Mouse (Mus musculus) embryonic facial prominence, embryonic 13.5 days (tissue): ENCODE measurements around the gene Eea1. TPM values are rescaled to one million over a fixed set of nuclear protein-coding genes. Genes with fewer than 3 reads are reported as not detected.

Source experiments
- ATAC-seq: fragments of 200-750 bp; cut with Nextera tagmentation; 2 replicates; pipeline ENCODE4 v1.8.0; 2017; ENCODE audit warnings: low read depth; ENCODE audit not compliant: insufficient number of reproducible peaks, insufficient read depth, low FRiP score, low TSS enrichment
- H3K27ac ChIP-seq: fragments of 300-500 bp; sonication (generic); 2 replicates; pipeline ENCODE4 v1.5.1; 2015; ENCODE audit warnings: moderate library complexity, mild to moderate bottlenecking, inconsistent platforms
- H3K27me3 ChIP-seq: fragments of 300-500 bp; sonication (generic); 2 replicates; pipeline ENCODE4 v1.6.1; 2015; ENCODE audit warnings: mild to moderate bottlenecking, inconsistent platforms
- H3K36me3 ChIP-seq: fragments of 300-500 bp; sonication (generic); 2 replicates; pipeline ENCODE4 v1.6.1; 2015; ENCODE audit warnings: mild to moderate bottlenecking, inconsistent platforms
- H3K4me1 ChIP-seq: fragments of 300-500 bp; sonication (generic); 2 replicates; pipeline ENCODE4 v1.6.1; 2015; ENCODE audit warnings: inconsistent platforms
- H3K4me2 ChIP-seq: fragments of 300-500 bp; sonication (generic); 2 replicates; pipeline ENCODE4 v1.6.1; 2015; ENCODE audit warnings: moderate library complexity, mild to moderate bottlenecking, inconsistent platforms
- H3K4me3 ChIP-seq: fragments of 300-500 bp; sonication (generic); 2 replicates; pipeline ENCODE4 v1.5.1; 2015; ENCODE audit warnings: mild to moderate bottlenecking, inconsistent platforms
- H3K9ac ChIP-seq: fragments of 300-500 bp; sonication (generic); 2 replicates; pipeline ENCODE4 v1.6.1; 2015; ENCODE audit warnings: mild to moderate bottlenecking, inconsistent platforms
- H3K9me3 ChIP-seq: fragments of 300-500 bp; sonication (generic); 2 replicates; pipeline ENCODE4 v1.6.1; 2016; ENCODE audit warnings: inconsistent platforms
- whole genome bisulfite sequencing: fragments of 180-500 bp; shearing (Covaris S2); methylation state at CpG from one replicate; pipeline ENCODE4 v1.1.7; 2015; ENCODE audit warnings: mixed read lengths; 5-methylcytosine and 5-hydroxymethylcytosine counted together
- polyA plus RNA-seq: library from polyadenylated mRNA; unstranded; fragments of >200 nt; fragmentation: Nextera tagmentation; extraction: Ambion mirVana; gene quantifications from 2 replicates; pipeline ENCODE4 v1.2.1, GENCODE M21; 2015

The Eea1 gene
- polyA plus RNA-seq, 1 experiment from 2014 or later, result 20.3 TPM

DNA sequence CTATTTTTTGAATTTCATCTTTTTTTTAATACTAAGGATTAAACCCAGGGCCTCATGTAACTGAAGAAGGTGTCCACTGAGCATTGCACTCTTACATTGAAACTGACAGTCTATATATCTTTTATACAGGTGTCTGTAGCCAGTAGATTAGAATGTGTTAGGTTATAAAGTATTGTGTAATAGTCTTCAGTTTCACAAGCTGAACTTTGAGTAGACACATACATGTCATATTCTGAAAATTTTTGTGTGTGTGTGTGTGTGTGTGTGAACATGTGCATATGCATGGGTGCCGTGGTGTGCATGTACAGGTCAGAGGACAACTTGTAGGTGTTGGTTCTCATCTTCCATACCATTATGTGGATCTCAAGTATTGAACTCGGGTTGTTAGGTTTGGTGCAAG, 16.2 kb downstream of the Eea1 start:
- Histone ChIP-seq H3K9me3 (no peaks in the 10 kb centered on the region), H3K27me3 (no peaks in the 10 kb centered on the region), H3K4me1 (peaks cover 8% of the 10 kb centered on the region), H3K36me3 (no peaks in the 10 kb centered on the region), H3K9ac (no peak overlapping the region), H3K4me3 (no peak overlapping the region), H3K4me2 (no peak overlapping the region), H3K27ac (no peak overlapping the region)
- 89% methylated on average over 2 of the region's 2 CpGs for WGBS
- ATAC-seq, result no peak

- H3K27me3 ChIP-seq, result no peaks in the 10 kb centered on the region
- H3K36me3 ChIP-seq, result no peaks in the 10 kb centered on the region
- H3K4me2 ChIP-seq, result no peak overlapping the region
- WGBS, result 39% methylated on average over 1 of the region's 1 CpGs
- ATAC-seq, result no peak
- peaks cover 8% of the 10 kb centered on the region for H3K4me1 ChIP-seq
- no peaks in the 10 kb centered on the region for H3K9me3 ChIP-seq
- H3K9ac ChIP-seq, result no peak overlapping the region
- H3K27ac ChIP-seq, result peak overlapping the region; percentile 60; the same call in 1 of the 2 replicates
- H3K4me3 ChIP-seq, result no peak overlapping the region
Observed at GRCm38 (mm10) chr10:95957574-95957973, 17.1 kb downstream of the Eea1 start.

GRCm38 (mm10) chr10:95964679-95965078, 24.2 kb downstream of the Eea1 start:
- no peaks in the 10 kb centered on the region for H3K27me3 ChIP-seq
- H3K4me2 ChIP-seq, result no peak overlapping the region
- no peaks in the 10 kb centered on the region for H3K9me3 ChIP-seq
- H3K27ac ChIP-seq, result no peak overlapping the region
- no peak for ATAC-seq
- 66% methylated on average over 1 of the region's 1 CpGs for WGBS
- H3K9ac ChIP-seq, result no peak overlapping the region
- no peaks in the 10 kb centered on the region for H3K36me3 ChIP-seq
- no peak overlapping the region for H3K4me3 ChIP-seq
- no peaks in the 10 kb centered on the region for H3K4me1 ChIP-seq

GRCm38 (mm10) chr10:95969694-95970093, 29.2 kb downstream of the Eea1 start:
- H3K9me3 ChIP-seq, result no peaks in the 10 kb centered on the region
- H3K27me3 ChIP-seq, result no peaks in the 10 kb centered on the region
- no peak overlapping the region for H3K4me2 ChIP-seq
- WGBS, result 92% methylated on average over 1 of the region's 1 CpGs
- no peak overlapping the region for H3K9ac ChIP-seq
- ATAC-seq, result no peak
- H3K36me3 ChIP-seq, result no peaks in the 10 kb centered on the region
- H3K27ac ChIP-seq, result no peak overlapping the region
- no peak overlapping the region for H3K4me3 ChIP-seq
- no peaks in the 10 kb centered on the region for H3K4me1 ChIP-seq

- H3K9me3 ChIP-seq, result no peaks in the 10 kb centered on the region
- H3K4me1 ChIP-seq, result no peaks in the 10 kb centered on the region
- H3K36me3 ChIP-seq, result peaks cover 10% of the 10 kb centered on the region; the same call in 1 of the 2 replicates
- H3K27me3 ChIP-seq, result no peaks in the 10 kb centered on the region
- H3K4me3 ChIP-seq, result no peak overlapping the region
- 68% methylated on average over 3 of the region's 3 CpGs for WGBS
- ATAC-seq, result no peak
- no peak overlapping the region for H3K9ac ChIP-seq
- no peak overlapping the region for H3K4me2 ChIP-seq
- H3K27ac ChIP-seq, result no peak overlapping the region
Observed at GRCm38 (mm10) chr10:95970744-95971212, 30.3 kb downstream of the Eea1 start.

DNA sequence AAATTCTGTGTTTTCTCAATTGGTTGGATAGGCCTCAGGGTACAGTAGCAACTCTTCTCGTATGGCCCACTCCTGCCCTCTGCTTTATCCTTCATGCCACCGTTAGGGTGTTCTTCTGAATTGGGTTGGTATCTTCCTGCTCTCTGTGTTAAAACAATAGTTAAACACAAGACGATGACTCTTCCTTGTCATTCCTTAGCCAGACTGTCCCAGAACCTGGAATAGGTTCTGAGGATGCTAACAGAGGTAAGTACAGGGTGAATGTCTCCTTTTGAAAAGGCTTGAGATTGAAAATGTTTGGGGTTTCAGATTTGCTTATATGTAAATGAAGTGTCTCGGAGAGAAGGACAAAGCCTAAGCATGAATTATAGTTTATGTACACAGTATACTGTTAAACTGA, 30.9 kb downstream of the Eea1 start:
- no peak for ATAC-seq
- H3K36me3 ChIP-seq, result peaks cover 10% of the 10 kb centered on the region; the same call in 1 of the 2 replicates

DNA sequence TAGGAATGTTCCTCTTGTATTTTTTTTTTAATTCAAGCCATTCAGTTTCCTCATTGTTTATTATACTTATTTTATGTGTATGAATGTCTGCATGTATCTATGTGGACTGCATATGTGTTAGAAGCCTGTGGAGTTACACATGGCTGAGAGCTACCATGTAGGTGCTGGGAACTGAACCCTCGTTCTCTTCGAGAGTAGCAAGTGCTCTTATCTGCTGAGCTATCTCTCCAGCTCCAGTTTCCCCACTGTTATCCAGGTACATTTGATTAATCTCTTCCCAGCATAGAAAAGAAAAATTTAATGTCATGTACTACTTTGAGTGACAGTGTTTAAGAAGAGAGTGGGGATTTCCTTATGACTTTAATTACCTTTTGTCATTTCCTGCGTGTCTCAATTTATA, 31.5 kb downstream of the Eea1 start:
- H3K4me3 ChIP-seq, result no peak overlapping the region
- ATAC-seq, result no peak
- no peak overlapping the region for H3K4me2 ChIP-seq
- H3K9me3 ChIP-seq, result no peaks in the 10 kb centered on the region
- H3K4me1 ChIP-seq, result no peaks in the 10 kb centered on the region
- H3K27ac ChIP-seq, result no peak overlapping the region
- 78% methylated on average over 3 of the region's 3 CpGs for WGBS
- no peak overlapping the region for H3K9ac ChIP-seq
- peaks cover 12% of the 10 kb centered on the region; the same call in 1 of the 2 replicates for H3K36me3 ChIP-seq
- H3K27me3 ChIP-seq, result no peaks in the 10 kb centered on the region

More for the DNA sequence above, 30.9 kb downstream of the Eea1 start:
- Histone ChIP-seq H3K9ac (no peak overlapping the region), H3K27me3 (no peaks in the 10 kb centered on the region), H3K4me3 (no peak overlapping the region), H3K9me3 (no peaks in the 10 kb centered on the region), H3K27ac (no peak overlapping the region), H3K4me2 (no peak overlapping the region), H3K4me1 (no peaks in the 10 kb centered on the region)
- 90% methylated on average over 4 of the region's 4 CpGs for WGBS

- Histone ChIP-seq H3K4me3 (no peak overlapping the region), H3K9me3 (no peaks in the 10 kb centered on the region), H3K4me2 (no peak overlapping the region), H3K27me3 (no peaks in the 10 kb centered on the region), H3K36me3 (peaks cover 13% of the 10 kb centered on the region; the same call in 1 of the 2 replicates), H3K4me1 (no peaks in the 10 kb centered on the region), H3K9ac (no peak overlapping the region), H3K27ac (no peak overlapping the region)
- no peak for ATAC-seq
- 88% methylated on average over 3 of the region's 3 CpGs for WGBS
Observed at GRCm38 (mm10) chr10:95974462-95974861, 34.0 kb downstream of the Eea1 start.

DNA sequence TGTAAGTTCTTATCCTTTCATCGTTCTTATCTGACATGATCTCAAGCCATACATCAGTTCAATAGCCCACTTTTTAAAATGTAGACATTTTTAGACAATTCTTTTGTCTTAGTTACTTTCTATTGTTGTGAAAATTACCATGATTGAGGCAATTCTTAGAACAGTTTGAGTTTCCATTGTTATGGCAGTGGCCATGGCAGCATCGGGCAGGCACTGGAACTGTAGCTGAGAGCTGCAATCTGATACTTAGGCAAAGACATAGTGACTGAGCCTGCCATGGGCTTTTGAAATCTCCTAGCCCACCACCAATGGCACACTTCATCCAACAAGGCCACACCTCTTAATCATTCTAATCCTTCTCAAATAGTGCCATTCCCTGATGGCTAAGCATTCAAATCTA, 36.3 kb downstream of the Eea1 start:
- Histone ChIP-seq H3K36me3 (peaks cover 13% of the 10 kb centered on the region; the same call in 1 of the 2 replicates), H3K4me2 (no peak overlapping the region), H3K9me3 (no peaks in the 10 kb centered on the region), H3K9ac (no peak overlapping the region), H3K4me1 (no peaks in the 10 kb centered on the region), H3K27ac (no peak overlapping the region), H3K27me3 (no peaks in the 10 kb centered on the region), H3K4me3 (no peak overlapping the region)
- 90% methylated on average over 2 of the region's 2 CpGs for WGBS
- no peak for ATAC-seq

DNA sequence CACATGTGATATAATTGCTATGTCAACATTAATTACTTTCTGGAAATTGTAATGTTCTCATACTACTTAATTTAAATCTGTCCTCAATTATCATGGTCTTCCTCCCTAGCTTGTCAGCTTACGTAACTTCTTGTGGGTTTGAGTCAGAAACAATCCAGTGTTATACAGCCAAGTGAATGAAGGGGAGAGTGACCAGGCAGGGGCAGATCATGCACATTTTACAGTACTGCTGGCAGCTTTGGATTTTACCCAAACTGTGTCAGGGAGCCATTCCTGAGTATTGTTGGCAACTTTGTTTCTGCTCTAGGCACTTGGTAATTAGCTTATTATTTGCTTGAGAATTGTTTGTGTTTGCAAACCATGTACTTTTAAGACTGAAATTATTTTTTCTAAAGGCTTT, 49.3 kb downstream of the Eea1 start:
- Histone ChIP-seq H3K27me3 (no peaks in the 10 kb centered on the region), H3K4me3 (no peak overlapping the region)
- WGBS, result 53% methylated on average over 1 of the region's 1 CpGs

DNA sequence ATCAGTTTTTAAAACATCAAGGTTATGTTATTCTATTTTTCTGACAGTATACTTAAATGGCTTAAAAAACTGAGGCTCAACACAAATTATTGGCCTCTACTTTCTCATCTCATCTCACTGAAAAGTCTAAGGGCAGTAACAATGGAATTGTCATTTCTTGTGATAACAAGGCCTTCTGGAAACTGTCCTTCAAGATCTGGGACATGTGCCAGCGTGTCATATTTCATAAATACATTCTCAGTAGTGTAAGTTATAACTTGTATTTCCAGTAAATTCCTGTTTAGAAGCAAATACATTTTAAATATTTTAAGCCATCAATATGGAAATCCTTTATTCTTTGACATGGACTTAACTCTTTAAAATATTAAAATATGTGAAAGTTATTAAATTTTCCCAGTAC, 50.7 kb downstream of the Eea1 start:
- 0 out of 2 replicates have a peak, but pooled peaks cover 2% of the 10 kb centered on the region for H3K36me3 ChIP-seq
- no peaks in the 10 kb centered on the region for H3K9me3 ChIP-seq
- H3K27me3 ChIP-seq, result no peaks in the 10 kb centered on the region
- no peak overlapping the region for H3K4me2 ChIP-seq
- H3K4me3 ChIP-seq, result no peak overlapping the region
- WGBS, result 76% methylated on average over 1 of the region's 1 CpGs
- ATAC-seq, result no peak
- no peak overlapping the region for H3K9ac ChIP-seq
- no peak overlapping the region for H3K27ac ChIP-seq
- no peaks in the 10 kb centered on the region for H3K4me1 ChIP-seq

More for the DNA sequence above, 49.3 kb downstream of the Eea1 start:
- Histone ChIP-seq H3K36me3 (0 out of 2 replicates have a peak, but pooled peaks cover 7% of the 10 kb centered on the region), H3K9ac (no peak overlapping the region), H3K4me2 (no peak overlapping the region), H3K9me3 (no peaks in the 10 kb centered on the region), H3K4me1 (no peaks in the 10 kb centered on the region), H3K27ac (no peak overlapping the region)
- ATAC-seq, result no peak

GRCm38 (mm10) chr10:96000904-96001303, 60.5 kb downstream of the Eea1 start:
- Histone ChIP-seq H3K4me2 (no peak overlapping the region), H3K27me3 (no peaks in the 10 kb centered on the region), H3K4me1 (no peaks in the 10 kb centered on the region), H3K27ac (no peak overlapping the region), H3K36me3 (0 out of 2 replicates have a peak, but pooled peaks cover 8% of the 10 kb centered on the region), H3K9ac (no peak overlapping the region), H3K9me3 (no peaks in the 10 kb centered on the region), H3K4me3 (no peak overlapping the region)
- no peak for ATAC-seq
- 69% methylated on average over 5 of the region's 5 CpGs for WGBS
